Mouse (Mus musculus): ENCODE results near the gene Lipe.
A peak's percentile ranks its signal among the peaks of the same experiment; 100 is the strongest.

GRCm38 (mm10) chr7:25395558-25396521 is 2.7 kb downstream of the Lipe start:
- TF ChIP-seq CTCF (IDR thresholded peaks at IDR 0.05; ENCODE audit: low read depth) = 0 out of 2 replicates have a peak, but pooled peaks have one; percentile 1
- no peak for TF ChIP-seq EP300 (IDR thresholded peaks at IDR 0.05; ENCODE audit: low read depth)
